In genomic region chr11:75311751-75312150, GRCm38 (mm10) we compare ENCODE assay signal across 23 mouse cellular contexts.
"Had no signal": no experiment of that assay in that cellular context is flagged by ENCODE, and none has a peak within 500 bp of the region (broad histone marks: within the 10 kb centered on the region; RNA-seq: fewer than 3 reads in every experiment).

No protein-coding gene starts in this region.

- H3K27ac ChIP-seq: gastrocnemius, adult 2 months; heart, embryonic 10.5 days; hindbrain, embryonic 10.5 days; hindbrain, embryonic 12.5 days; hindbrain, embryonic 14.5 days; intestine, embryonic 15.5 days; limb, embryonic 10.5 days; limb, embryonic 12.5 days; liver, embryonic 13.5 days; liver, embryonic 15.5 days had no signal

- DNase-seq: gastrocnemius, adult 2 months; gastrocnemius, postnatal 10 days; gastrocnemius, postnatal 25 days; heart, adult 18-20 months; heart, postnatal 10 days; heart, postnatal 4 days; kidney, adult 18-20 months; kidney, adult 8-10 months; kidney, postnatal 10 days; kidney, postnatal 25 days; kidney, postnatal 4 days; layer of hippocampus, adult 9-11 months; liver; liver, embryonic 13.5 days had no signal

- H3K4me3 ChIP-seq: gastrocnemius, adult 2 months; heart, embryonic 10.5 days; heart, embryonic 12.5 days; hindbrain, embryonic 10.5 days; hindbrain, embryonic 12.5 days; intestine, embryonic 15.5 days; limb, embryonic 10.5 days; limb, embryonic 12.5 days; liver, embryonic 13.5 days; liver, embryonic 15.5 days had no signal
